Mouse (Mus musculus): ENCODE measurements around the gene Zfp780b. TPM values are rescaled to one million over a fixed set of nuclear protein-coding genes. Genes with fewer than 3 reads are reported as not detected.

The Zfp780b gene
- polyA plus RNA-seq (2015; fragmentation: Illumina TruSeq; extraction: RNeasy Lipid Tissue Mini Kit (QIAGEN cat#74804); ENCODE audit: low read depth, low replicate concordance): 14.2 TPM

GRCm38 (mm10) chr7:27978683-27979528 lies at the start of gene Zfp780b:
Gene Zfp780b (minus strand): TSS chr7:27979171.

GRCm38 (mm10) chr7:28013549-28014444 lies 34.8 kb upstream of the Zfp780b start, which contains the start of gene Zfp850:
Gene Zfp850 (minus strand): TSS chr7:28014115.

GRCm38 (mm10) chr7:27928818-27929695 lies 49.9 kb downstream of the Zfp780b start, which contains the start of gene Zfp974:
Gene Zfp974 (minus strand): TSS chr7:27929460.

Other genes with a start within 250 kb of the Zfp780b start
- gene Zfp60, start 247.8 kb downstream of the Zfp780b start, polyA plus RNA-seq (2015; fragmentation: Illumina TruSeq; extraction: RNeasy Lipid Tissue Mini Kit (QIAGEN cat#74804); ENCODE audit: low read depth, low replicate concordance): 25.7 TPM
- gene Zfp626, start 172.0 kb downstream of the Zfp780b start, polyA plus RNA-seq (2015; fragmentation: Illumina TruSeq; extraction: RNeasy Lipid Tissue Mini Kit (QIAGEN cat#74804); ENCODE audit: low read depth, low replicate concordance): 7.4 TPM
- gene Zfp59, start 140.6 kb downstream of the Zfp780b start, polyA plus RNA-seq (2015; fragmentation: Illumina TruSeq; extraction: RNeasy Lipid Tissue Mini Kit (QIAGEN cat#74804); ENCODE audit: low read depth, low replicate concordance): 6.5 TPM
- 0.71 TPM for gene Zfp607a, start 121.6 kb downstream of the Zfp780b start, polyA plus RNA-seq (2015; fragmentation: Illumina TruSeq; extraction: RNeasy Lipid Tissue Mini Kit (QIAGEN cat#74804); ENCODE audit: low read depth, low replicate concordance)
- gene Zfp974, start 49.7 kb downstream of the Zfp780b start, polyA plus RNA-seq (2015; fragmentation: Illumina TruSeq; extraction: RNeasy Lipid Tissue Mini Kit (QIAGEN cat#74804); ENCODE audit: low read depth, low replicate concordance): 9.4 TPM
- 4.6 TPM for gene Zfp850, start 34.9 kb upstream of the Zfp780b start, polyA plus RNA-seq (2015; fragmentation: Illumina TruSeq; extraction: RNeasy Lipid Tissue Mini Kit (QIAGEN cat#74804); ENCODE audit: low read depth, low replicate concordance)
- gene Psmc4, start 70.9 kb upstream of the Zfp780b start, polyA plus RNA-seq (2015; fragmentation: Illumina TruSeq; extraction: RNeasy Lipid Tissue Mini Kit (QIAGEN cat#74804); ENCODE audit: low read depth, low replicate concordance): 177 TPM
- 0.06 TPM for gene Fcgbp, start 92.1 kb upstream of the Zfp780b start, polyA plus RNA-seq (2015; fragmentation: Illumina TruSeq; extraction: RNeasy Lipid Tissue Mini Kit (QIAGEN cat#74804); ENCODE audit: low read depth, low replicate concordance)
- 0.04 TPM for gene 9530053A07Rik, start 150.3 kb upstream of the Zfp780b start, polyA plus RNA-seq (2015; fragmentation: Illumina TruSeq; extraction: RNeasy Lipid Tissue Mini Kit (QIAGEN cat#74804); ENCODE audit: low read depth, low replicate concordance)
- gene Fbl, start 190.5 kb upstream of the Zfp780b start, polyA plus RNA-seq (2015; fragmentation: Illumina TruSeq; extraction: RNeasy Lipid Tissue Mini Kit (QIAGEN cat#74804); ENCODE audit: low read depth, low replicate concordance): 60.8 TPM
- 17.0 TPM for gene Dyrk1b, start 200.3 kb upstream of the Zfp780b start, polyA plus RNA-seq (2015; fragmentation: Illumina TruSeq; extraction: RNeasy Lipid Tissue Mini Kit (QIAGEN cat#74804); ENCODE audit: low read depth, low replicate concordance)